Mouse (Mus musculus): ENCODE measurements around the gene Sox5.

Gene Sox5

DNA sequence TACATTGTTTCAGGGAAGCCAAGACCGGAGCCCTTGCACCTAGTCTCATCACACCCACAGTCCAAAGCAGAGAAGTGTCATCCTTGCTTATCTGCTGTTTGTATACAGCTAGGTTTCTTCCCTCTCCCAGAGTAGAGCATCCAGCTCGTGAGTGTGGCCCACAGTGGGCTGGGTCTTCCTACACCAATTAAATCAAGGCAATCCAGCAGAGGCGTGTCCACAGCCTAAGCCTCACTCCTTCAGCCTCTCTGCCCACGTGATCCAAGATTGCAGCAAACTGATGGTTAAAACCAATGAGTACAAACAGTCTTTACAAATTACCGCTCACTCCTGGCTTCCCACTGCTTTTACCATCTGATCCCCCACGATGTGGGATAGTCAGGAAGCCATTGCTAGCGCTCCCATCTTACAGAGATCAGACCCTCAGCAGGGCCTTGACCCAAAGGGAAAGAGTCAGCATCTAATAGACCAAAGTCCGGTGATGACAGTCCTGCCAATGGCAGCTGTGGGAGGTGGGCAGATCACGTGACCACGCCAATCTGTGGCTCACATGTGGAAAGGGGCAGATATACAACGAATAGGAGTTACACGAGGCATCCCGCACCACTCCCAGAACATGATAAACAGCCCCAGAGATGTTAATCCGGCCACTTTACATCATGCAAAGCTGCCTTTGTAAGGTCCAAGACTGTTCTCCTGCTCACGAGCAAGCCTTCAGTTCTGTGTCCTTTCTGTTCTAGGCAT, 9.4 kb downstream of the Sox5 start:
- no peak for DNase-seq (ENCODE audit: low read depth, low spot score)

DNA sequence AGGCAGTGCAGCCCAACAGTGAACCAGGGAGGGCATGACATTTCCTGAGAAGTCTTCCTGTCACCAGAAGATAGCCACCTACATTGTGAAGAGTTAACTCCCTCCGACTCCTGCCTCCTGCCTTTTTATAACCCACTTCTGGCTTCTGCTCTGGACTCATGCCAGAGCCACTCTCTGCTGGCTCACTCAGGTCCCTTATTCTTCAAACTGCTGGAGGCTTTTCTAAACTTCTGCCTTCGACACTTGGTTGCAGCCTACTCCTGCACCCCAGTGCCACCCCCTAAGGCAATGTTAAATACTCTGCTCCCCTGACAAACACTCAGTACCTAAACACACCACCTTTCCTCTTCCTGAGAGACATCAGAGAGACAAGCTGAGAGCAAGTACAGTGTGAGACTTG, 12.7 kb downstream of the Sox5 start:
- peak; percentile 19 for DNase-seq (ENCODE audit: low read depth, low spot score)

DNA sequence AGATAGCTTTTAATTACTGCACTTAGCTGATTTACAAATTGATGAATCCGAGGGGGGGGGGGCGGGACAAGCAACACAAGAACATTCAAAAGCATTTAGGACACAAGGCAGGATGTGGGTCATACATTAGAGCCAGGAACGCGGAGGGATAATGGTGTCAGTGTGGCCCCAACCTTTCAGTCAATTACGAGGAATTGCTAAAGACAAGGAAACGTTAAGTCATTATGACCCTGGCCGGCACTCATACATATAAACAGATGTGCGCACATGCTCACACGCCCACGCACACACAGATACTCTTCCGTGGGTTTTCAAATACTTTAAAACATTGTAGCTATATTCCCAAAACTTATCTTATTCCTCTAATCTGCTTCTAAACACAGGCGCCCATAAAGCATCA, 19.9 kb downstream of the Sox5 start:
- no peak for DNase-seq (ENCODE audit: low read depth, low spot score)

DNA sequence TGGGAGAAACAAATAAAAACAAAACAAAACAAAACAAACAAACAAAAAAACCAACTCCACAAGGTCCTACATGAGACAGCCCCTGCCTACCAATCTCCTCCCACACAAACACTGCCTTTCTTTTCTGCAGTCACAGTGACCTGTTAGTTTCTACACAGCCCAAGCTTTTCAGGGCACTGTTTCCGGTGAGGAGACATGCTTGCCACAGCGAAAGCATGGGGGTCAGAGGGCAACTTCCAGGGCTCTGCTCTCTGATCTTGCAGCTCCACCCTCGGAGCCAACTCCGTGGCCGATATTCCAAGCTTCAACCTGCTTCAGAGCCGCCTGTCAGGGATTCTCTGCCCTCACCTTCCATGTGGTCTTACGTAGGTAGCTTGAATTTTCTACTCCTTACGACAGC, 22.6 kb downstream of the Sox5 start:
- no peak for DNase-seq (ENCODE audit: low read depth, low spot score)

DNA sequence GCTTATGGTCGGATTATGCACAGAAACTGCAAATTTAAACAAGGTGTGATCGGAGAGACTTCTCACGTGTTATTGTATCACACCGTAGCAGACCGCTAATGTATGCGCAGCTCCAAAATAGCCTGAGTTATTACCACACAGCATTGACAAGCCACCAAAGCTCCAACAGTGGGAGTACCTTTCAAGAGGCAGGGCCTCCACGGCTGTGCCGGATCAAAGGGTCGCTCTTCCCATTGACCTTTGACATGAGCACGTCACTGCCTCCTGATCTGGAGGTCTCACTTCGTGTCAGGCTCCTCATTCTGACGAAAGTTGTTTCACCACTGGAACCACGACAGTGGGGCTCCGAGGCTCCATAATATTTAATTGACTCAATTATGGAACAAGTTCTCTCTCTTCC, 24.4 kb downstream of the Sox5 start:
- DNase-seq (ENCODE audit: low read depth, low spot score), result no peak

DNA sequence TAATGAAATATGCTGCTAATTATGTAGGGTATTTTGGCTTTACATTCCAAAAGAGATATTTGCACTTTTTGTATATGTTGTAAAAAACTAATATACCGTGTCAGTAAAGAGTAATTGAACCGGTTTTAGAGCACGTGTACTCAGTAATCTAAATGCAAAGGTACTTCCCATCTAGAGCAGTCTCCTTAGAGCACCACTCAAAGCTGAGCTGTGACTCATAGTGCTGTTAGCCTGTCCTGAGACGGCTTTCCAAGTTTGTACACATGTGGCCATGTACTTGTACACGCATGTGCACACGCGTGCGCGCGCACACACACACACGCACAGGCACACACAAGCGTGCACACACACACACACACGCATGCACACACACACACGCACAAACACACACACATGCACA, 25.3 kb downstream of the Sox5 start:
- no peak for DNase-seq (ENCODE audit: low read depth, low spot score)

DNA sequence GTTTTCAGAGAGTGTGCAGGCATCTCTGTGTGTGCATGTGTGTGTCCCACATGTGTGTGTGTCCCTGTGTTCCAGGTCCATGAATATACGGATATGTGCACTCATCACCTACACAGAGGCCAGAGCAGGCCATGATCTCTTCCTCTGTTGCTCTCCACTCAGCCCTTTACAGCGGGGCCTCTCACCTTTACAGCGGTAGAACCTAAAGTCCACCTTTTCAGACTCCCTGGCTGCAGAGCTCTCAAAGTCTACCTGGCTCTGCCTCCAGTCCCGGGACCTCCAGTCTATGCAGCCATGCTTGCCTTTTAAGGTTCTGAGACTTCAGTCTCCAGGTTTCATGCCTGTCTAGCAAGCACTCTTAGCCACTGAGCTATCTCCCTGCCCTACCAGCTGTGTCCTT, 26.5 kb downstream of the Sox5 start:
- DNase-seq (ENCODE audit: low read depth, low spot score), result no peak

DNA sequence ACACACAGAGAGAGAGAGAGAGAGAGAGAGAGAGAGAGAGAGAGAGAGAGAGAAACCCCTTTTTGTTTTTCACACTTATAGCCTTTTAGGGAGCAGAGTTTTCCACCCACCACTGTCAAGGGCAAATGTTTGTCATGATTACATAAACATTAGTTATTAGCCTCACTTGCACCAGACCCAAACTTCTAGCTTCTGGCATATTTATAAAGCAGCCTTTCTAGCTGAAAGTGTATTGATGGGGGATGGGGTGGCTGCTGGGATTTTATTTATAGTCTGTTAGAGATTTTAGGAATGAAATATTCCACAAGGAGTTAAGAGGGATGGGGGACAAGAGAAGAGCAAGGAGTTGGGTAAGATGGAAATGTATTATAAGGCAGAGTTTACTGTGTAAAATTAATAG, 27.4 kb downstream of the Sox5 start:
- DNase-seq (ENCODE audit: low read depth, low spot score), result no peak

DNA sequence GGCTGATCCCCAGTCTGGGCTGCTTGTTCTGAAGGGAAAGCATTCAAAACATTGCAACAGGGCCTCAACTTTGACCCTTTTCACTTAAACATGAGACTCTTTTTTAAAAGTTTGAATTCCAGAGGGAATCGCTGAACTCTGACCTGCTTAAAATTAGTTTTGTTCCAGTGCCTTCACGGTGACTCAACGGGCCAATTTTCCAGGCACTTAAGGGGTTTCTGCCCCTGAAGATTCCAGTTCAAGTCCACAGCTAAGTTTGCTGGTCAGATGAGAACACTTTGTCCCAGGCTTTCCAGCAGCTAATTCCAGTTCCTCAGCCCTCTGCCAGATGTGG, 27.8 kb downstream of the Sox5 start:
- DNase-seq (ENCODE audit: low read depth, low spot score), result no peak

DNA sequence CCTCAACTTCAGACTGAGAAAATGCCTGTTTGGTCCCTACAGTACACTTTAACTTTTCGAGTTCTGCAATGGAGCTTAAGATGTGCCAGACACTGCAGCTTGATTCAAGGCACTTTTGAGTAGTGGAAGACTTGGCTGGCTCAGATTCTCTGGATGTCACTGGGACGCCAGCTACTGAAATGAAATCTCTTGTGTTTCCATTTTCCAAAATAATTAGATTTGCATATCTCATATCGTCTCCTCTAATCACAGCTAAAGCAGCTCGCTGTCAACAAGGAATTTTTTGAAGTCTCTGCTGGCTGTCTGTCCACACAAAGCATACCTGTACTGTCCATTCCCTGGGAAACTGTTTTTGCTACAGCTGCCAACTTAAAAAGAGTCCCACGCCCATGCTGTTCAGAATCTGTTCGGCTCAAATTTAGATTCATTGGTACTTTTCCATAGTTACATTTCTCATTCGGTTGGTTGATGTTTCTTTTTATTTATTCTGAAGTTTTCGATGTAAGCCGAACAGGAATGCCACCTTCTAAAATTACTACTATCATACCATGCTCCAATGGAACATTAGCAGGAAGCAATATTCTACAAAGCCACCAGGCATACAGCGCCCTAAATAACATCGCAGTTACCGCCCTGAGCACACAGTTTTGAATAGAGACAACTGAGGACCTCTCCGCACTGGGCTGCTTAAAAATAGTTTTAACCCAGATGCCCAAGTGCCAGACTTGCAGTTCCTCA, 28.4 kb downstream of the Sox5 start:
- DNase-seq (ENCODE audit: low read depth, low spot score), result peak; percentile 70

DNA sequence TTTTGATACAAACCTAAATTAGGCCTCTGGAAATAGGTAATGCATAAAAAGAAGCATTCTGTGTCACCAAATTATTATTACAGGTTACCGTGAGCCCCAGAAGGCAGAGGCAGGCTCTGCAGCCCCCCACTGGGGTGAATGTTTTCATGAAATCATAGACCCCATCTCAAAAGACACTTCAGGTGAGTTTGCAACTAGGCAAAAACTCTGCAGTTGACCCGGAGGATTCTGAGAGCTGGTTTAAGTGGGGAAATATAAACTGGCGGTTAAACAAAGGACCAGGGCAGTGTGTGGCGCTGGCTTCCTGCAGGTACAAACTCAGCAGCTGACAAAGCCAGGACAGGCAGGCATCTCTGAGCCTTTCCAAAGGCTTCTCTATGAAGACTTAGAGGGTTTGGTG, 30.2 kb downstream of the Sox5 start:
- no peak for DNase-seq (ENCODE audit: low read depth, low spot score)

DNA sequence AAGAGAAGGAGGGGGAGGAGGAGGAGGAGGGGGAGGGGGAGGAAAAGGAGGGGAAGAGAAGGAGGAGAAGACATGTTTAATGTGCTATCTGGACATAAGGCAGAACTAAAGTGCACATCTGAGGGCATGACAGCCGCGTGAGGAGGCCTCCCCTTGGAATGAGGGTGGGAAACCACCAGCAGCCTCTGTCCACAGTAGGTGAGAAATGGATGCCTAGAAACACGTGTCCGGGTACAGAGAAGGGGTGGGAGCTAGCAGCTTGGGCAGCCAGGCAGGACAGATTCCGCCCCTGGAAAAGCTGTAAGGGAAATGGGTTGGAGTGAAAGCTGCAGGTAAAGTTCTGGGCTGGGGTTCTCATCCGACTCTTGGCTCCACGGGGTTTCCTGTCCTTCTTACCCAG, 31.6 kb downstream of the Sox5 start:
- no peak for DNase-seq (ENCODE audit: low read depth, low spot score)

DNA sequence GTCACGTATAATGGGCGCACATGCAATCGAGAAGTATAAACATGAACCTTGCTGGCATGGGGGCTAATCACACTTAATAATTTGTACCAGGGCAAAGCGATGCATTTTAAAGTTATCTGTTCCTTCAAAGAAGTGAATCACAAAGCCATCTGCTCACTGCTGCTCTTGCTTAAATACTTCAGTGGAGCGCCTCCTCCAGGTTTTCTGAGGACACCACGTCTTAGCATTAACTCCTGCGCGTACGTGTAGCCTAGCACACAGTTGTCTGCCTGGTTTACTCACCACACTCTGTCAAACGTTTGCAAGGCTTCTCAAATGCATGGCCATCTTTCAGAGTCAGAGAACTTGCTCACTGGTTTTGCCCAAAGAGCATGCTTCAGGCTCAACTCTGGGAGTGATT, 35.3 kb downstream of the Sox5 start:
- peak; percentile 66 for DNase-seq (ENCODE audit: low read depth, low spot score)

DNA sequence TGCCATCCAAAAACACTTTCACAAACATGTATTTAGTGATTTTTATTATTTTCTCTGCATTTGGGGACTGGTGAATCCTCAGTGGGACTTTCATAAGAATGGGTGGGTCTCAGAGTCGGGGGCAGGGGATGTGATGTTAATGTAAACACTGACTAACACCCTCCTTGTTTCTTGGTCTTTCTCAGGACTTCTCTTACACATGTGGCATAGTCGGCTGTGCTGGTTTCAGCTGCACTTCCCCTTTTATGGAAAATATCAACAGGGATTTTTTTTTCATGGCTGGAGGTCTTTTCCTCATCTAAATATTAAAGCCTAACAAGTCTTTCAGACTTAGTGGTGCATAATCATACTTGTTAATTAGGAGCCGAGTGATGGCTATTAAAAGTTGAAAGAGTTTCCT, 39.2 kb downstream of the Sox5 start:
- DNase-seq (ENCODE audit: low read depth, low spot score), result no peak

DNA sequence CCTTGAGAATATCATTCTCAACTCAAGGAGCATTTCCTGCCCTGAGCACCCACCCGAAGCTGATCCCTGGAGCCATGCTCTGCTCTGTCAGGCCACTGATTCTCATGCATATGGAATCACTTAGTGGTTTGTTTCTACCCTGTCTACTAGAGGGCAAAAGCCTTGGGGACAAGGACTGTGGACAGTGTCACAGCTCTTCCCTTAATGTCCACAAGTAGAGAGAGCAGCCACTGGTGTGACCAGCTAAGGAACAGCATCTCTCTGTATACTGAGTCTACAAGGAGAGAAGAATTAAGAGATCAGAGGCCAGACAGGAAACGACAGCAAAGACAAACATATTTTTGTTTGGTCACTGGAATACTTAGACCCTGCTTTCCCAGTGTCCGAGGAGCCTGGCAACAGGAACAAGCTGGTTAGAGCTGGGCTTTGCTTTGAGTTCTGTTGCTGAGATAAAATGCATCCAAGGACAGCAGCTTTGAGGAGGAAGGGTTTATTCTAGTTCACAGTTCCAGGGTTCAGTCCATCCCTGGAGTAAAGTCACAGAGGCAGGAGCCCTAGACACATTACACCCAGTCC, 40.6 kb downstream of the Sox5 start:
- no peak for DNase-seq (ENCODE audit: low read depth, low spot score)

DNA sequence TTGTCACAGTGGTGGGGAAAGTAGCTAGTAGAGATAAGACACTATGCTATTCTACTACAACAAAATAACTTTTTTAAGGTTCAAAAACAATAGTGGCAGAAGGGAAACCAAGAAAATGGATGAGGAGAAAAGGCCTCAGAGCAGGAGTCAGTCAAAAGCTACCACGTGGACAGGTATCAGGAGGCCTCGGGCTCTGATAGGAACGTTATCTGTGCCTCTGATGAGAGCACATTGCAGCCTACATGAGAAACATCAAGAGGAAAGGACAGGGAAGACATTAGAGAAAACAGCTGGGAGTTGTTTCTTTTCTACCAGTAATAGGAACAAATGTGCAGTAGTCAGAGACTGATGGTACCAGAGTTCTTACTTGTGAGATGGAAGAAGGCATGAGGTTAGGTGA, 41.4 kb downstream of the Sox5 start:
- no peak for DNase-seq (ENCODE audit: low read depth, low spot score)

DNA sequence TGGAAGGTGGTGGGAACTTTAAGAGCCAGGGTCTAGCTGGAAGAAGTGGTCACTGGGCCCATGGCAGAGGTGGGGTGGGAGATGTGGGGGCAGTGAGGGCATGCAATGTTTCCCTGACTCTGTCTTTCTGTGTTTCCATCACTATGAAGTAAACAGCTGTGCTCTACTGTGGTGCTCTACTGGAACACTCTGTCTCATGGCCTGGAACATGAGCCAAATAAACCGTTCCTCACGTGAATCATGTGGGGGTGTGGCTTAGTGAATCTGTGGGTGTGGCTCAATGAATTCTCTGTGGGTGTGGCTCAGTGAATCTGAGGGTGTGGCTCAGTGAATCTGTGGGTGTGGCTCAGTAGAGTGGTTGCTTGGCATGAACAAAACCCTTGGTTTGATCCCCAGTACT, 42.0 kb downstream of the Sox5 start:
- no peak for DNase-seq (ENCODE audit: low read depth, low spot score)

DNA sequence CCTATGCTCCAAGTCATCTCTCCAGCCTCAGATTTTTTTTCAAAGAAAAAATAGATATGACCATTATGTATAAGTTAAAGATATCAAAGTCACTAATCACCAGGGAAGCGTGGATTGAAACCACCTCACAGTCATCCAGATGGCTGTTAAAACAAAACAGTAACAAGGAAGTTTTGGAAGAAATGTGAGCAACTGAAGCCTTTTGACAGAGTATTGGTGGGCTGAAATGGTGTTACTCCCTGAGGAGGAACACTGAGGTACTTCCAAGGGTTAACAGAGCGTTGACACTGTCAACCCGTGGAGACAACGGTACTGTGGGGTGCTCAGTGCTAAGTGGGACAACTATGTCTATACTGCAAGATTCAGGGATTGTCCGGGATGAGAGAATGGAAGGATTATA, 44.0 kb downstream of the Sox5 start:
- no peak for DNase-seq (ENCODE audit: low read depth, low spot score)

DNA sequence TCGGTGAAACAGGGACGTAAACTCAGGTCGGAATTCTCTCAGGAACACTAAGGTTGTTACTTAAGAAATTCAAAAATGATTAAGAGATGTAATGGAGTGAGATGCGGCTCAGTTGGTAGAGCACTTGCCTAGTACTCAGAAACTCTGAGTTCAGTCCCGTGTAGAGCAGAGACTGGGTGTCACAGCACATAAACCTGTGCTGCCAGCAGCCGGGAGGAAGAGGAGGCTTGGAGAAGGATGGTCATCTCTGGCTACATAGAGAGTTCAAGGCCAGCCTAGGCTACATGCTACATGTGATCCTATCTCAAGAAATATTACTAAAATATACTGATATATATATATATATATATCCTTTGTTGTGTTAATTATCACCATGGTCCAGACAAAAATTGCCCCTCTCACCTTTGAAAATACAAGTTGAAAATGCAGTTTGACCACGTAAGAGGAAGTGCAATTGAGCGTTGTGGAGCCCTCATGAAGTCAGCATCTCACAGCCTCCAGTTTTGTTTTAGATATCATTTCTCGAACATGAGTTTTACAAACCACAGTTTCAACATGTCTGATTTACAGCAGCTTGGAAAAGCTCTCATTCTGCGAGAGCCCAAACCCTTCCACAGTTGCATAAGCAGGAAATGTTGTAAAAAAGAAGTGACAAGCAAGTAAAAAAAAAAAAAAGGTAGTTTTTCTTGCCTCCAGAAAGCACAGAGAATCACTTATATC, 50.4 kb downstream of the Sox5 start:
- no peak for DNase-seq (ENCODE audit: low read depth, low spot score)

DNA sequence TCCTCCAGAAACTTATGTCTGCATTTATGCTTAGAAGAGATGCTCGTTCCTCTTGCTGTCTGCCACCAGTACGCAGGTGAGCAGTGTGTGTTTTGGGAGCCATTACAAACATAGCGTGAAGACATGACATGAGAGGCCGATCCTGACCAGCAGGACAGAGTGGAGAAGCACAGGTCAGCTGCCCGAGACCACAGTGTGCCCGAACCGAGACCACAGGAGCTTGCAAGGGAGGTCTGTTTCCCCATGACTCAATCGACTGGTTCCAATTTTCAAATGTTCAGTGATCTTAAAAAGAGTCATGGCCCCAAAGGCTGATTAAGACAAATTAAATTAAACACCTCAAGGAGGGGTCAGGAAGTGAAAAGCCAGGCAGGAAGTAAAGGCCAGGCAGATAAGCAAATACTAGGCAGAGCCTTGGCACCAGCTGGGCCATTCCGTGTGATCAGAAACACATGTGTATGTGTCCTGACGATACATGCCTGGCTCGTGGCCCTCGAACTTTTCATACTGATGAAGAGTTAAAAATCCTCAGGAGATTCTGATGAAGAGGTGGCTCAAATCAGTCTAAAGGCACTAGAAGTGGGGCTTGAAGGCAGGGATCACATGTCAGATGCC, 58.1 kb downstream of the Sox5 start:
- DNase-seq (ENCODE audit: low read depth, low spot score), result no peak

DNA sequence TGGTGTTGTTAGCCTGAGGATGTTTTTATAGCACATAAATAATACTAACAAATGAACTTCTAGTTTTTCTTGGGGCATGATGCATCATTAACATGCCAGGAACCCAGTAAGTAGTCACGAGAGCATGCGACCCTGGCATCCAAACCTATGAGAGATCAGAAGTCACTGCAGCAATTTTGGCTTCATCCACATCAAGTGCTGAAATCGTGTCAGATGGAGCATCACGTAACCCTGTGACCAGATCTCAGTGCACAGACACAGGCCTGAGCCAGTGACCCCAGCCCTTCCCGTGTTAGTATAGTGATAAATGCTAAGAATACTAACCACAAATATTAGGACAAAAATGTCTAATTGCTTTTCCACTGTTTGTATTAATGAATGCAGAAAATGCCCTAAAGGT, 58.8 kb downstream of the Sox5 start:
- DNase-seq (ENCODE audit: low read depth, low spot score), result no peak

DNA sequence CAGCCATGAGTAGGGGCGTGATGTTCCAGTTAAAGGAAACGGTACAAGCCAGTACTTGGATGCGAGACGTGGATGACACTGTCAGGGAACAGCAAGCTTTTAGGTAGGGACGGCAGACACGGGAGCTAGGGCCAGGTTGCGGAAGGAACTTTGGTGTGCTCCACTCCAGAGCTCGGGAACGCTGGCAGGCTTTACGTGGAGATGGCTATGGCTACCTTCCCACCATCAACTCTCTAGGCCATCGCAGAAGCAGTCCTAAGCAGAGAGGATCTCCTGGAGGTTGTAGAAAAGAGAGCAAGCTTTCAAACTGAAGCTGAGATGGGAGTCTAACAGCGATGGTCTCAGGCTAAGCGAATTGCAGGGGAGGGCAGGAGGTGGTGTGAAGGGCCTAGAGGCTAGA, 60.9 kb downstream of the Sox5 start:
- no peak for DNase-seq (ENCODE audit: low read depth, low spot score)

Measured in brain, adult 2 months (tissue).